Mouse (Mus musculus) heart, adult 11 months (tissue): ENCODE data around the gene Serpinb9g.
A peak's percentile ranks its signal among the peaks of the same experiment; 100 is the strongest.
"Not testable (repeated sequence)": the region's sequence is repeated elsewhere in the genome, so short reads cannot be mapped to it uniquely, and the experiment has no call there.

Source experiments
- DNase-seq: peaks from one replicate; pipeline ENCODE4 v3.0.0; 2022

The Serpinb9g gene

DNA sequence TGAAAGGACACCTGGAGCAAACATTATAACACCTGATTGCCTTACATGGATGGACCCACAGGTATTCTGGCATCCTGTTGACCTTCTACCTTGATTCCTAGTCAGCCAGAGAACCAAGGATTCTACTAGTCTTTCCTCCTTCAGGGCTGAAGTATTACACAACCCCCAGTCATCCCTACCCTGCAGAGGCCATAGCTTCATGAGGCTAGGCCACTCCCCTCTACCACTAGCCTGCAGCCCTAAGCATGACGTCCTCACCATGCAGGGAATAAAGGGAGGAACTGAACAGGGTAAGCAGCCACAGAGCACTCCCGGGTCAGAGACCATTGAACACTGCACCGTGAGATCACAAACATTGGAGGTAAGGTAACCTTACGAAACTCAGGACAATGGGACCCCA, at the start of gene Serpinb9g:
Serpinb9g (plus strand) TSS at position 301 of the 400 bp plus-strand sequence.
- DNase-seq = not testable (repeated sequence)

DNA sequence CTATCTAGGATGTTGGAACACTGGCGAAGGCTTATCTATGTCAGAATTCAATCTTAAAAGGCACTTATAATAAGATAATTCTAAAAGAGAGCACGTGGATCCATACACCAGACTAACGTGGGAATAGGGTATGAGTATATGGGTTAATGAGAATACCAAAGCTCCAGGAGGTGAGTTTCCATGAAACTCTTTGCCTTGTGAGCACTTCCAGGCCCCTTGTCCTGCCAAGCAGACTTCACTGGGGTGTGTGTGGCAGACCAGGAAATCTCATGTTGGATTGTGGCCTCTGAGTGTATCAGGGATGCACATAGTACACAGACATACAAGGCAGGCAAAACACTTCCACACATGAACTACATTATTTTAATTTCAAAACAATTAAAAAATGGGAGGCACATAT, 718 bp upstream of the Serpinb9g start:
- DNase-seq = peak; percentile 73

DNA sequence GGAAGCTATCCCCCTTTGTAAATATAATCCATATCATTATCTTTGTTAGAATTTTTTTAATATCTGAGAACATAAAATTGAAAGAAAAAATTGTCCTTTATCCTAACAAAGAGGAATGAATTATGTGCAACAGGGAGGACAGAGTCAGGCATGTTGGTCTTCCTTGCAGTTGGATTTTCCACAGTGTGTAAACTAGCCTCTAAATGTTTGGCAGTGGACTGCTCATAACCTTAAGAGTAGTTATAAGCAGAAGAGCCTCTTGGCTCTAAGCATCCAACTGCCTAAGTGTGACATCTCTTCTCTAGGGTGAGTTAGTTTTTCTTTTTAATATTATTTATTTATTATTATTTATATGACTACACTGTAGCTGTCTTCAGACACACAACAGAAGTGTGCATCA, 40.0 kb downstream of the Serpinb9g start:
- no peak for DNase-seq

DNA sequence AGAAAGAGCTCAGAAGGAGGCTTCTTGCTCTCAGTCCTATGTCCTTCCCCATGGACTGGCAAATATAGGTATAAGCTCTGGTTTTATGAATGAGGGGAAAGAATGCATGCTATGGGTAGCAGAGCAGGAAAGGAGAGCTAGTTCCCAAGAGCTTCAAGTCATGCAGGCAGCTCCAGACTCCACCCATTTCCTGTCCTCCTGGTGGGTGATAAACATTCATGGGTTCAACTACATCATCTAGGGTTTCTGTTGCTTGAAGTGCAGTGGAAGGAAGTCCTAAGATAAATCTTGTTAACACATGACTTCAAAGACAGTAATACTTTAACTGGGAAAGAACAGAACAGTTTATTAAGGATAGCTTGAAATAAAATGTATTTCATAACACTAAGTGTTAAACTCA, 48.2 kb downstream of the Serpinb9g start:
- DNase-seq = no peak
